Mouse (Mus musculus) CD8-positive naive resting alpha-beta T cell, adult 2 months (primary cell): Measurements from ENCODE around the gene Gm42421.

Experiments used
- DNase-seq, 2 experiments: peaks; one replicate each; pipeline ENCODE4 v3.0.0; 2022; ENCODE audit warnings: low read depth in 2 of 2, low spot score in 2 of 2

The Gm42421 gene

DNA sequence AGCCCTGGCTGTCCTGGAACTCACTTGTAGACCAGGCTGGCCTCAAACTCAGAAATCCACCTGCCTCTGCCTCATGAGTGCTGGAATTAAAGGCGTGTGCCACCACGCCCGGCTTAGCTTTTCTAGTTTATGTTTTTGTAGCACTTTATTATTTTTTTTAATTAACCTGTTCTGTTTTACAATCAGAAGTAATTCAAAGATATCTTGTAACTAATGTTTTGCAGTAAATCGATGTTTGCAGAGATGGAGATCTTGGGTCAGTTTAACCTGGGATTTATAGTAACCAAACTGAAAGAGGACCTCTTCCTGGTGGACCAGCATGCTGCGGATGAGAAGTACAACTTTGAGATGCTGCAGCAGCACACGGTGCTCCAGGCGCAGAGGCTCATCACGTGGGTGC is at the start of gene Gm42421:
Gm42421 (plus strand) TSS at position 301 of the 400 bp plus-strand sequence.
- no peak for DNase-seq

DNA sequence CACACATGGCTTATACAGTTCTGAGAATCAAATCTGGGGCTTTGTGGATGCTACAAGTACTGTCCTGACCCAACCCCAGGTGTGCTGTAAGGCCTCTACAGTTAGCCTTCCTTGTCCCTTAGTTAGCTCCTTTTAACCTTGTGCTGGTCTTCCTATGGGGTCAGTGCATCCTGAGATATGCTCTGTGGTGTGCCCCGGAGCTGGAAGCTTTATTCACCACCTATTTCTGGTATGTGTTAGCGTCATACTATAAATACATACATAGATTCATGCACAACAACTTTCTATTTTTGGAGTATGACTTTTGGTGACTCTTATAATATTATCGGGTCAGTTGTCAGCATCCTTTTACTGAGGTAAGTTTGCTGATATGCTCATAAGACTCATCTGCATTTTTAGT is 42.7 kb upstream of the Gm42421 start:
- no peak for DNase-seq

DNA sequence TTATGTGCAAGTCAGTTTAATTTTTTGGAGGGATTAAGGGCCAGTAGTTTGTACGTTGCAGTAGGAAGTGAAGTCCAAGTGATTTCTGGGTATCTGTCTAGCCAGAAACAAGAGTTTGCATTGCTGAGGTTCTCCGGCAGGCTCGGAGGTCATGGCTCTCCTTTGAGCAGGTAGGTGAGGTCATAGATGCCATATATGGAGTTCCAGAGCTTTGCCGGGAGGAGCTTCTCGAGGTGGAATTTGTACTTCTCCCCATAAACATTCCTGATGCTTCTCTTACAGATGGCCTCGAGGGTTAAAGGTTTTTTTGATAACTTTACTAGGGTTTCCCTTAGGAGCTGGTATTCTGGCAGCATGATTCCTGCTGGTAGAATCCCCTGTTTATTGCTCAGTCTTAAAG is 37.2 kb upstream of the Gm42421 start:
- DNase-seq: no peak

DNA sequence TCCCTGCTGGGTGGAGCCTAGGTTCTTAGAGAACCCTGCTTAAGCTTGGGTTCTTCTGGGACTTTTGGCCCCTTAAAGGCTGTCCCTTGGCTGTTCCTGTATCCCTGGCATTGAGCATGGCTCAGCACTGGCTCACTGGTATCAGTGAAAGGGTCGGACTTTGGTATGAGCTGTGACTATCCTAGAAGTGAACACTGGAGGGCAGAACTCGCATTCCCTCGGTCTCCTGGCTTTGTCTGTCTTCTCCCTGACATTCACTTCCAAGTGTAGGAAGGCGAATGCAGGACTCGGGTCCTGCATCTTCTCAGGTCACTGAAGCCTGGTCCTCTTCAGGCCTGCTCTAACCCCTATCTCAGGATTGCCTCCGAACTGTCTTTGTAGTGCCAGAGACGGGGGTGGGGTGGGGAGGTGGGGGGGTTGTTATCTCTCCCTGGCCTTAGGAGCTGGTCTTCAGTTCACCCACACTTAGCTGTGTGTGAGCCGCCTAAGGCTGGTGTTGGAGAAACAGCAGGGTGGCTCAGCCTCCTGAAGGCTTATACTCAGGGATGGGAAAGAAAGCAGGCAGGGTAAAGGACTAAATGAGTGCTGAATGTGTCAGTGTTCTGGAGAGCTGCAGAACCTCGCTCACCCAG is 35.6 kb upstream of the Gm42421 start:
- DNase-seq: no peak

DNA sequence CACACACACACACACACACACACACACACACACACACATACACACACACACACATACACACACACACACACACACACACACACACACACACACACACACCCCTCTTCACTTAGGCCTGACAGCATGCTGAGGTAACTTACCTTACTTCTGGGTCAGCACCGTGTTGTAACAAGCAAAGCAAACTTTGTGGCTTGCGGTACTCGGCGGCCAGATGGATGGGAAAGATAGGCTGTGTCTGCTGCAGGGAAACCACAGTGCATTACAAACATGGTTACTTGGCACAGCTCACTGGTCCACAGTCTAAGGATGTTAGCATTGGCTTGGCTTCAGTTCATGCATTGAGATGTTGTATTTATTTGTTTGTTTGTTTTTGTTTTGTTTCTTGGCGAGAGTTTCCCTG is 34.6 kb upstream of the Gm42421 start:
- DNase-seq: no peak

DNA sequence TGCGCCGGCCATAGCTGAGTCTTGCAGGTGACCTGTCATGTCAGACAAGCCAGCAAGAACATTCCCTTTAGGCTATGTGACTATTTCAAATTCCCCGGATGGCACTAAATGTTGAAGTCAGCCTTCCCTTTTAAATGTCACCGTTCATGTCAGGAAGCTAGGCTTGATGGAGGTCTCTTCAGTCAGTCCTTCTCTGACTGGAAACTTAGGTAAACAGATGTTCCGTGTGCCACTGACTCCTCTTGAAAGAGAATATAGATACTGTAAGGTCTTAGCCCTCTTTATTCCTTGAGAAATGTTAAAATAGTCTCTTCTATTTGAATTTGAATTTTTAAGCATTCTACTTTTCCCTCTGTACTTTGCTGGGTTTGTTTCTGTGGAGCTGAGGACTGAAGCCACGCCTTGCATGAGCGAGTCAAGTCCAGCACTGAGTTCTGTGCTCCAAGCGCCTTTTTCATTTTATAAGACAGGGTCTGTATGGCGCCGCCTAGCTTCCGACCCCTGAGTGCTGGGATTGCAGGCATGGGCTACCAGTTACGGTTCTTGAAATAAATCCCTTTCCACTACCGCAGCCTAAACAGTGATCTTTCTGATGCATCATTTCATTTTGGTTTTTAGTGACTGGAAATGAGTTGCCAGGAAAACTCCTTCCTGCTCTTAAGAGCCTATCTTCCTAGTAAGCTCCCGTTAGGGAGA is 30.2 kb upstream of the Gm42421 start, which contains the start of gene Ankrd61:
Ankrd61 (minus strand) TSS at position 51 of the 696 bp plus-strand sequence.
- no peak for DNase-seq

DNA sequence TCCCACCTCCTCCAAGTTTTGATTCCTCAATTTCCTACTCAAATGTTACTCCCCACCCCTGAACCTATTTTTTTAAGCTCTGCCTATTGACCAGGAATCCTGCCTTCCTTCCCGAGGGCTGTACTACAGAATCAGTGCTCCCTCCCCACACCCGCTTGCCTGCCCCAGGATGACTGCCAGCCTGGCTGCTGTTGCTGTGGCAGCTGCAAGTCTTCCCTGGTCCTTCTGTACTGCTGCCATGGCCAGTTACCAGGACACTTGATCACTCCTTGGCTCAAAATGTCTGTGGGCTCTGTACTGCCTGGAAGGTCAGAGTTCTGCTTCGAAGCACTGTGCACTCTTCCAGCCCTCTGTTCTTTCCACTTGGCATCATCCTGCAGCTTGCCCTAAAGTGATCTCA is 25.9 kb upstream of the Gm42421 start:
- DNase-seq: no peak

DNA sequence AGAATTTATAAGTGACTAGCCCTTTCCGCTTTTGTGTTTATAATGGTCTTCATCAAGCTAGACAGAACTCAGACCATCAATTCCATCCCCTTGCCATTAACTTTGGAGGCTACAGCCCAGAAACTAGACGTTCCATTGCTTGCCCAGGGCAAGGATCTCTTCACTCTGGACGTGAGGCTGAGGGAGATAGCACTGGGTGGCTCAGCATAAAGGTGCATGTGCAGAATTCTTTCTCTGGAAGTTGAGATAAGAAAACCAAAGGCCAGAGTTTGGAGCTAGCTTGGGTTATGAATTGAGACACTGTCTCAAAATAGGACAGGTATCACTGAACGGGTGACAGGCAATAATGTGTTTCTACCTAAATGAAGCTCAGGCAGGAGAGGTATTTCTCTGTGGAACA is 24.2 kb upstream of the Gm42421 start:
- DNase-seq: no peak

DNA sequence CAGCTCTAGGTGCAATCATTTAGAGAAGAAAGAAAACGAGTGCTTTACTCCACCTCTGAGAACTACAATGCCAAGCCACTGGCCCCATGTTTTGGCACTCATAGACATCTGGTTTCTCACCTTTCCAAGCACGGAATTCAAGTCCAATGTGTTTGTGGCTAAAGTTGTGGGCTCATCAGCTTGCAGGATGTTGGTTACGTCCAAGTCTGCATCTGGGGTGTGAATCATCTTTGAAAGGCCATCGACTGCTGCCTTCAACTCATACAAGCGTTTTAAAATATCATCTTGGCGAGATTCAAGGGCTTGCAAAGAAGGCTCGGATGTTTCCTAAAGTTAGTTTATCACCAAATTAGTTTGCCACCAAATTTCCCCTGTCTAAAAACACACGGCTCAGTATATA is 21.5 kb upstream of the Gm42421 start:
- no peak for DNase-seq

DNA sequence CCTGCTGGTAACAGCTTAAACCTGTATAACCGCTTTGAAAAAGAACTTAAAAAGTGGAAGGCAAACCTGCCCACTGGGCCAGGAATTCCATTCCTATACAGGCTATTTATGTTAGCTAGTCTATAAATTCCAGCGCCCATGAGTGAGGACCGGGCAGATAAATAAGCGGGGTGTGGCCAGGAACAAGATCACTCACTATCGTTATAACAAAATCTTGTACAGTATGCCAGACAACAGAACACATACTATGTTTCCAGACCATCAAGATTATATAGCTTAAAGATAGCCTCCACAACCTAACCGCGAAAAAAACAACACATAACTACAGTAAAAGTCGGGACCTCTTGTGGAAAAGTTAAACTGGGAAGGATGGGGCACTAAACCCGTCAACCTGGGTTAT is 19.0 kb upstream of the Gm42421 start:
- no peak for DNase-seq

DNA sequence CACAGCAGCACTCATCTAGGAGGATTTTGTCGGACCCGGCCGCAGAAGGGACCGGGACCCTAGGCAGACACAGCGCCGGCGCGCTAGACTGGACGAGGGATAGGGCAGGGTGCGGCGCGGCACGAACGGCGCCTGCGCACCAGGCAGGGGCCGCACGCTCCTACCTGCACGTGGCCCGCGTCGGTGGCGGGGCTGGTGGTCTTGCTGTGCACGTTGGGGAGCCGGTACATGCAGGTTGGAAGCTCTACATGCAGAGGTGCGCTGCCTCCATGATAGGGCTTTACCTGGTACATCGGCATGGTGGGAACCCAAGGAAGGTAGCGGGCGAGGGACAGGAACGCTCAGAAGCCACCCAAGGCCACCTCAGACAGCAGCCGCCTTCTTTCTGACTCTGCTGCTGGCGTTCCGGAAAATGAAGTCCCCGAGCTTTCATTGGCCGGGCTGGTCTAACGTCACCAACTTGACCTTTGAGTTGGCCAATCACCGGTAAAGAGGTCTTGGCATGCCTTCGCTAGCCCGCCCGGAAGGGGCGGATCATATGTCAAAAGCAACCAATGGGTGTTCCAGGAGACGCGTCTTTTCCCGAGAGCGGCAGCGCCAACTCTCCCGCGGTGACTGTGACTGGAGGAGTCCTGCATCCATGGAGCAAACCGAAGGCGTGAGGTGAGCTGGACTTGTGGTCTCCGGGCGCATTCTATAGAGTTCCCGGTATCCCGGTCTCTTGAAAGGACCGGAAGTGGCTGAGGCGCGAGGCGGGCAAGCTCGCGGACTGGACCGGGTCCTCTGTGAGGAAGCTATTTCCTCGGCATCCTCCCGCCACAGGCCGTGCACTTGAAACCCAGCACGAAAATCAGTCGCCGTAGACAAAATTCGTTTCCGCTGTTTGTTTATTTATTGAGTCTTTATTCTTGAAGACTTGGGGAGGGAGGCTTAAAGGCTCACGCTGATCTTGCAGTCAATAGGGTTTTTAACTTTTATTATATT is 18.3 kb upstream of the Gm42421 start, which contains the start of the genes Aimp2 and Pms2:
Aimp2 (minus strand) TSS at position 431 of the 984 bp plus-strand sequence.
Pms2 (plus strand) TSS at position 548 of the 984 bp plus-strand sequence.
- DNase-seq: peak; percentile 88 to 90

DNA sequence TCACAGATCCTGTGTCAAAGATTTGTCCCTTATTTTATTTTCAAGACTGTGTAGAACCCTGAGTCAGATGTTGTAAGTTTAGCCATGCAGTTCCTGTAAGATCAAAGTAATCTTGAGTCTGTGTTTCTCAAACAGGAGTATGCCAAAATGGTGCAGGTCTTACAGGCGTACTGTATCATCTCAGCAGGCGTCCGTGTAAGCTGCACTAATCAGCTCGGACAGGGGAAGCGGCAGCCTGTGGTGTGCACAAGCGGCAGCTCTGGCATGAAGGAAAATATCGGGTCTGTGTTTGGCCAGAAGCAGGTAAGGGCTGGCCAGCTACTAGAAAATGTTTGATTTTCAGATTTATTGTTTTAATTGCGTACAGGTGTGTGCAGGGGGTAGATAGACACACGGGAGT is 11.8 kb upstream of the Gm42421 start:
- no peak for DNase-seq

DNA sequence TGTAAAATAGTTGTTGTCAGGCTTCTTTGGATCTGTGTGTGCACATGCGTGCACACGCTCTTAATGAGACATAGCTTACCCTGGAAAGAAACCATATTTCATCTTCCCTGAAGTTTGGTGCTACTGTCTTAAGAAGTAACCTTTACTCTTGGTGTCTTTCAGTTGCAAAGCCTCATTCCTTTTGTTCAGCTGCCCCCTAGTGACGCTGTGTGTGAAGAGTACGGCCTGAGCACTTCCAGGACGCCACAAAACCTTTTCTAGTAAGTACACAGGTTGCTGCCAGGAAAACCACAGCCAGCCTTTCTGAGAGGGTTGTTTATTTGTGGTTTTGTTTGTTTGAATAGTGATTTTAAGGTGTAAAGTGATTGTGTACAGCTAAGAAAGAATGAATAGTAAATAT is 10.6 kb upstream of the Gm42421 start:
- peak; percentile 28 to 53 for DNase-seq

DNA sequence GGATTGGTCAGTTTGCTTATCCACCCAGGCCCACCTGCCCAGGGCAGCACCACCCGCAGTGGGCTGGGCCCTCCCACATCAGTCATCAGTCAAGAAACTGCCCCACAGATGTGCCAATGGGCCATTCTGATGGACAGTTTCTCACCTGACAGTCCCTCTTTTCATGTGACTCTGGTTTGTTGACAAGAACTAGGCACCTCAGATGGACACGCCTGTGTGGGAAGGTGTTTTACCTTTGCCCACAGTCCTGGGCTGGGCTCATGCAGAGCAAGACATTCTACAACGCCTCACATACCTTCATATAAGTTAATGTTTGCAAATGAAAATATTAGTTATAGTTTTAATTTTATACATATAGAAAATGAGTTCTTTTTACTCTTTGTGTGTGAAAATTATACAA is 9.9 kb upstream of the Gm42421 start:
- no peak for DNase-seq

DNA sequence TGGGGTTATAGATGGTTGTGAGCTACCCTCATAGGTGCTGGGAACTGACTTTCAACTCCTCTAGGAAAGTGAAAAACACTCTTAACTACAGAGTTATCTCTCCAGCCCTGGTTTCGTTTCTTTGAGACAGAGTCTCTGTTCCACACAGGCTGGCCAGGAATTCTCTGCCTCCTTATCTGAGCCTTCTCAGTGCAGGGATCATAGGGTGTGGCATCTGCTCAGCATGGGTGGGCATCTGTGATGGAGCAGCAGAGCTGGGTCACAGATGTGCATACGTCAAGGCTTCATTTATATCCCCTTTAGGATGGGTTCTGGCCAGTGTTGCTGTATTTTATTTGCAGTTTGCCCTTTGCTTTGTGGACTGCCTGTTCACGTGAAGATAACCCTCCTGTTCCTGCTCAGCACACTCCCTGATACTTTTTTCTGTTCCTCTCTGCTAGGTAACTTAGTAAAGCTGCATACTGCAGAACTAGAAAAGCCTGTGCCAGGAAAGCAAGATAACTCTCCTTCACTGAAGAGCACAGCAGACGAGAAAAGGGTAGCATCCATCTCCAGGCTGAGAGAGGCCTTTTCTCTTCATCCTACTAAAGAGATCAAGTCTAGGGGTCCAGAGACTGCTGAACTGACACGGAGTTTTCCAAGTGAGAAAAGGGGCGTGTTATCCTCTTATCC is 3.1 kb upstream of the Gm42421 start:
- no peak for DNase-seq

DNA sequence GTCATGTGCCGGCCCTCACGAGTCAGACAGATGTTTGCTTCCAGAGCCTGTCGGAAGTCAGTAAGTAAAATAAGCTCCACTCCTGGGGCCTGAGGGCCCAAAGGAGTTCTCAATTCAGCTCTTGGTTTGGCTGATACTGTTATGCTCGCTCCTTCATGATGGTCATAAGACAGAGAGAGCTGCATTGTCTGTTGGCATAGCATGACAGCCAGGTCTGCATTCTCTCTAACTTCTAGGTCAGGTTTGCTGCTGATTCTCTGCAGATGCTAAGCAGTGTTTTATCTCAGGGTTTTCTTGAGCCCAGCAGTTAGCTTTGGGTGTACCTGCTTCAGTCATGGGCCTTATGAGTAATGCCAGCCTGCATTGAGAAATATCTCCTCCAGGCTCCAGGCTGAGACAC is 1.3 kb downstream of the Gm42421 start:
- no peak for DNase-seq

DNA sequence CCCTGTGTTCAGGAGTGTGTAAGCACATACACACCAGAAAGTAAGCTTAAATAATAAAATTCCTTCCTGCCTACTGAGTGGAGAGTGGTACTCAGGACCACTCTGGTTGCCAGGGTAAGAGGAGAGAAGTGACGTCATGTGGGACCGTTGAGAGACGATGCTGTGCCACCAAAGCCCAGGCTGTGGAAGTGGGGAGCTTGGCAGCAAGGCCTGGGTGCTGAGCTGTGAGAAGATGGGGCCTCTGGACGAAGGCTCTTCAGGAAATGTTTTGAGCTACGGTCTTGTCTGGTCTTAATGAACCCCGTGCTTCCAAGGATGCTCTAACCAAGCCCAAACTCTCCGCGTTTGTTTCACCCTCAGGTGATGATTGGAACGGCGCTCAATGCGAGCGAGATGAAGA is 2.7 kb downstream of the Gm42421 start:
- DNase-seq: no peak

DNA sequence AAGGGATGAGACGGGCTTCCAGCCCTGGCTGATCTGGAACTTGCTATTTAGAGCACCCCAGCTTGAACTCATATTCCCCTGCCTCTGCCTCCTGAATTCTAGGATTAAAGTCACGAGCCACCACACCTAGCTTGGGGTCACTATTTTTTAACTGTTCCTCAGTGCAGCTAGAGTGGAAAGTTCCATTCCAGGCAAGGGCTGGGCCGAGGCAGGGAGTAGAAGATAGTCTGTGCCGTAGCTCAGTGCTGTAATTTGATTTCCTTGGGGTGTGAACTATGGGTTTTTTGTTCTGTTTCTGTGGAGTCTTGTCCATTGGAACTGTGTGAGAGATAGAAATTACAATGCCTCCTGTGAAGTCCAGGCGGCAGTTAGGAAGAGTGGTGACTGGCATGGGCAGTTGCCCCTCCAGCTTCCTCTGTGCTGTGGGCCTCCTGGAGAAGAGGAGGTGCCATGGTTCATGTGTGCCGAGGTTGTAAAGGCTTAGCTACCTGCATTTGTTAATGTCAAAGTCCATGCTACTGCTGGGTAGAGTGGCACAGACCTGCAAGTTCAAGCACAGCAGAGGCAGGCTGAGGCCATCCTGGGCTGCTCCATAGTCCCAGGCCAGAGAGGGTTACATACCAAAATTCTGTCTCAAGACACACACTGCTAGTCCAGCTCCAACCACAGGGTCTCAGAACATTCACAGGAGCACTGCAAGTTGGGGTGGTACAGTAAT is 4.0 kb downstream of the Gm42421 start:
- no peak for DNase-seq

DNA sequence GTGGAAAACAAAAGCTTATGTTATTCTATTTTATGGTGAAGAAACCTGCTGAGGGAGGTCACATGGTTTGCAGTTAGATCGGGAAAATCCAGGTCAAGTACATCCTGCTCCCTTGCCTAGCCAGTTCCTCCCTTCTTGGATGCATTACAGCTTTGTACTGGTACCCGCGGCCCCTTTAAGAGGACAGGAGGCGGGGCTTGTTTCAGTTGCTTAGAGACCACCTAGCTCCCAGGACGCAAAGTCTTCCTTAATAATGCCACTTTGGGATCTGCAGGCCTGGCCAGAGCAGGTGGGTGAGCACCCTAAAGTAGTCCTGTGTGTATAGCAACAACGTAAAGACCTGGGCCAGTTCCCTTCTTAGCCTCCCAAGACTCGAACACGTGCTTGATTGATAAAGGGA is 4.9 kb downstream of the Gm42421 start, which contains the start of gene Rsph10b:
Rsph10b (plus strand) TSS at position 205 of the 400 bp plus-strand sequence.
- DNase-seq: no peak

DNA sequence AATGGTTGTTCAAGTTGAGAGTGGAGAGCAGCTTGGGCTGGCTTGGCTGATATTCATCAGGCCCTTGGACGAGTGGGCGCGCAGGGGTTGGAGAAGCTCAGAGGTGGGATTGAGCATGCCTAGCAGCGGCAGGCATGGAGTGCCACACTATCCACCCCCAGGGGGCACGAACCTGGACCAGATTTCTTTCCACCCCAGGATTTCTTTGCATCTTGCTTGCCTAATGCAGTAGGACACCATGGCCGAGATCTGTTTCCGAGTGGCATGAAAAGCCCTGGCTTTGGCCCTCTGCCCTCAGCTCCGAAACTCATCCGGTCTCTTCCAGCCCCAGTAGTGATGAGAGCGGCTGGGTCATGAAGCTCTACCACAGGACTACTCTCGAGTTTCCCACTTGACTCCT is 5.4 kb downstream of the Gm42421 start:
- DNase-seq: no peak
